Mouse (Mus musculus): ENCODE data around the gene Mrgprg.

Mrgprg gene

DNA sequence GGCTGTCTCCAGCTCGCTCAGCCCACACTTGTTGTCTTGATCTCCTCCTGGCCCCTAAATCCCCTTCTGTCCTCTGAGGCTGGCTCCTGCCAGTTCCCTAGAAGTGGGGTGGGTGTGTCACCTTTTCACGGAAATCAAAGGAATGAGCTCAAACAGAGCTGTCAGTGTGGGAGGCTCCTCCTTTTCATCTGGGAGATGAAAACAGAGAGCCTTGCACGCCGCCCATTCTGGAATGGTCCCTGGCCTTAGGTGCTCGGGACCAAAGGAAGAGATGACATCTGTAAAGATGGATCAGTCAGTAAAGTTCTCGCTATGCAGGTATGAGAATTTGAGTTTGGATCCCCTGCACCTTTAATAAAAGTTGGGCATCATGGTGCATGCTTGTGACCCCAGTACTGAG, at the start of gene Mrgprg:
TSS of gene Mrgprg (minus strand) at position 101 of the 400 bp plus-strand sequence.
- DNase-seq: no peak

DNA sequence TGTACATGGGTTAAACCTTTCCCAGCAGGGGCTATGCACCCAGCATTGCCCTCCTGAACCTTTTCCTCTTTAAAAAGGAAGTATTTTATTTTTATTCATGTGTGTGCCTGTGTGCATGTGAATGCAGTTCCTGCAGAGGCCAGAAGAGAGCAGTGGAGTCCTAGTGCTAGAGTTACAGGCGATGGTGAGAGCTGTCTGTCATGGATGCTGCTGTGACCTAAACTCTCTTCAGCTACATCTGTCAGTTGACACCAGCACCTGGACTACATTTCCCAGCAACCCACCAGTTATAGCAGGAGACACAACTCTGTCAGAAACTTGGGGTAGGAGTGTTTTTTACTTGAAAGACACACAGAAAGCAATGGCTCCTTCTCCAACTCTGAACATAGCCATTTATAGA, 42.1 kb upstream of the Mrgprg start:
- DNase-seq: no peak

DNA sequence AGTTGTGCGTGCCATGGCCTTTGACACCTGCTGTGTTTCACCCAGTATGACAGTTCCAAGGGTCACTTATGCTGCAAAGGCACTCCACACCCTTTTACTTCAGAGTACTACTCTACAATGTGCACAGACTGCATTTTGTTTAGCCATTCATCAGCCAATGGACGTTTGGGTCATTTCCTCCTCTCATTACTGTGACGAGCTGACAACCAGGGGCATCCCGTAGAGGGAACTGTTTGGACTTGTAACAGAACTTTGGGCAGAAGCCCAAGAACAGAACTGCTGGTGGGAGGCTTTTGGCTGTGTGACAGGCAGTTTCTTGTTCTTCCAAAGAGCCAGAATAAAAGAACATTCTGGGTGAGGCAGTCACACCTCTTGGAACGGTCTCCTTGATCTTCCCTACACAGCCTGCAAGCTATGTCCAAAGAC, 38.4 kb upstream of the Mrgprg start:
- peak; percentile 54 for DNase-seq

DNA sequence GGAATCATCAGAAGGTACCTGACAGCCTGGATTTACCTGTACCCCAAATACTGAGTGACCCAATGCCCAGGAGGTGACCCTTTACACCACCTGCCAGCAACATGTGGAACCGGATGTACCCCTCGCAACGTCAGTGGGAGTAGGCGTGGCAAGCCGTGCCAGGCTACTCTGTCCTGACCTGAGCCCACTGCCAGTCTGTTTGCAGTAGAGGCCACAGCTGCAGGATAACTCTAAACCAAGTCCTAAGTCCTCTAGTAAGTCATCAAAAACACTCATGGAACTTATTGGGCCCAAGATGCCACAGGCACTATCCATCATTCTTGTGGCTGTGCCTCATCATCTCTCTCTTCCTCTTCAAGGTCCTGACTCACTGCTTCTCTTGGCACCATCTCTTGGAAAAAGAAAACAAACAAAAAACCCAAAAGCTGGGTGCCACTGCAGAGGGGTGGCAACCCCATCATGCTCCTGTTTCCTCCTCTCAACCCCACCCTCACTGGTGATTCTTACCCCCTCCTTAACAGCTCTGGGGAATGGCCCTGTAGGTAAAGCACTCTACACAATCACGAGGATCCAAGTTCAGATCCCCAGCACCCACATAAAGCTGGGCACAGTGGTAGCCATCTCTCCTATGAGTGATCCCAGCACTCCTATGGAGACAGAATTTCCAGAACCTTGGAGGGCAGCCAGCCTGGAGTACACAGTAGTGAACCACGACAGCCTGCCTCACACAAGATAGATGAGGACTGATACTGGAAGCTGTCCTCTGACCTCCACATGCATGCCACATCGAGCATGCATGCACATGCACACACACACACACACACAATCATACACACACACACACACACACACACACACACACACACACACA, 34.6 kb upstream of the Mrgprg start:
- no peak for DNase-seq

DNA sequence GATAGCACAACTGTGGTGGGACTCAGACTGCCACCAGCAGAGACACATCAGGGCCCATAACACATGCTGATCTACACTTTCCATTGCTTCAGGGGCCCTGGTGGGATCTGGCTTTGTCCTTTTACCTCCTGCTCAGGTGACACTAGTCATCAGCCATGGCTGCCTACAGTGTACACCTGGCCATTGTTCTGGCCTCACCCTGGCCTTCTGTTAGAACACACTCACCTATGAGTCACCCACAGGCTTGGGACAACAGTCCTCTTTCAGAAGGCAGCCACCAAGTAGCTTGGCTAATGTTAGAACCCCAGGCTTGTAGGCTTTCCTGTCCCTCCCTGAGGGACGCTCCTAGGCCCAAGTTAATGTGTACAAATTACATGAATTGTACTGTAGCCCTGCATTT, 34.0 kb upstream of the Mrgprg start:
- no peak for DNase-seq

DNA sequence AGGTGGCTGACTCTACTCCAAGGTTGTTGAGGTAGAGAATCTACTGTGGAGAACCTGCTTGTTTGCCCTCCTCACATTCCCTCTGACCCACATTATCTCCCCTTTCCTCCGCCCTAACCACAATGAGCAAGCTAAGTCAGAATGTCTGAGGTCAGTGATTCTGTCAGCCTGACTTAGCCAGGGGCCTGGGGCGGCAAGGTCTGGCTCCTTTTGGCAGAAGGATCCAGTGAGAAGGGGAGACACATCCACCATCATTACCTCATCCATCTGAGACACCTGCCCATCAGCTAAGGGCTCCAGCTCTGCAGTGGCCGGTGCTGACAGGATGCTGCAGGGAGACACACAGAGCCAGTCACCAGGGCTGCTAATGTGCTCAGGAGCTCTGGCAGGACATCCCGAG, 32.0 kb upstream of the Mrgprg start:
- no peak for DNase-seq

DNA sequence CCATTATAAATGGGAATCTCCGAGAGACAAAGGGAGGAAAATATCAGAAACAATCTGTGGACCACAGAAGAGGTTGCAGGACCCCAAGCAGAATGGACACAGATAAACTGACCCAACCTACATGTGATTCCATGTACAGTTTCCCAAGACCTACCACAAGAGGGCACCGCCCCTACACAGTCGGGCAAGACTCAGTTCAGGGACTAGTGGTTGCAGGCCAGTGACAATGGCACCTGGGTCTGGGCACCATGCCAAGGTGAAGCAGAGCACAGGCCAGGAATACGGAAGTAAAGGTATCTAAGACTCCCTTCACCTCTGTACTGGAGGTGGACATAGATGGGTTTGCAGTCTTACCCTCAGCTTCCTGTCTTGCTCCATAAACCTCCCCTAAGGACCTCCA, 26.3 kb upstream of the Mrgprg start:
- DNase-seq: peak; percentile 80

DNA sequence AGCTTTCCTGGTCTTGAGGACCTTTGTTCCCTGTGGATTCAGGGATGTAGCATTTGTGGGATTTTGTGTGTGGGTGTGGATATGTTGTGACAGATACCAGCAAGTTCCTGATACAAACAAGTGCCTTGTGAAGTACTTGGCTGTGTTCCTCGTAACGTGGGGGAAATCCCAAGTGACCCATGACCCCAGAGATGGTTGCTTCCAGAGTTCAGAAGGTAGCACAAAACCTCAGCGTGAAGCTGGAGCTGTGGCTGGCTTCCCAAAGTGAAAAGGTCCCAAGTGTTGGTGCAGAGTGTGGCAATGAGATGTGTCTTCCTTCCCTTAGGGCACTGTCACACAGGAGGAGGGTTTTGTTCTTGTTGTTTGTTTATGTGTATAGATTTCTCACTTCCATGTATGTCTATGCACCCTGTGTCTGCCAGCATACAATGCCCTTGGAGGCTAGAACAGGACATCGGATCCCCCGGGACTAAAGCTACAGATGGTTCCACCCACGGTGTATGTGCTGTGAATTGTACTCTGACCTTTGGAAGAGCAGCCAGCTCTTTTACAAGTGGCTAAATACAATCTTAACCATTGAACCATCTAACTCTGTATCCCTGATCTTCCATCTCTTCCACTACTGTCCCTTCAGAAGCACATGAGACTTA, 25.7 kb upstream of the Mrgprg start:
- no peak for DNase-seq

DNA sequence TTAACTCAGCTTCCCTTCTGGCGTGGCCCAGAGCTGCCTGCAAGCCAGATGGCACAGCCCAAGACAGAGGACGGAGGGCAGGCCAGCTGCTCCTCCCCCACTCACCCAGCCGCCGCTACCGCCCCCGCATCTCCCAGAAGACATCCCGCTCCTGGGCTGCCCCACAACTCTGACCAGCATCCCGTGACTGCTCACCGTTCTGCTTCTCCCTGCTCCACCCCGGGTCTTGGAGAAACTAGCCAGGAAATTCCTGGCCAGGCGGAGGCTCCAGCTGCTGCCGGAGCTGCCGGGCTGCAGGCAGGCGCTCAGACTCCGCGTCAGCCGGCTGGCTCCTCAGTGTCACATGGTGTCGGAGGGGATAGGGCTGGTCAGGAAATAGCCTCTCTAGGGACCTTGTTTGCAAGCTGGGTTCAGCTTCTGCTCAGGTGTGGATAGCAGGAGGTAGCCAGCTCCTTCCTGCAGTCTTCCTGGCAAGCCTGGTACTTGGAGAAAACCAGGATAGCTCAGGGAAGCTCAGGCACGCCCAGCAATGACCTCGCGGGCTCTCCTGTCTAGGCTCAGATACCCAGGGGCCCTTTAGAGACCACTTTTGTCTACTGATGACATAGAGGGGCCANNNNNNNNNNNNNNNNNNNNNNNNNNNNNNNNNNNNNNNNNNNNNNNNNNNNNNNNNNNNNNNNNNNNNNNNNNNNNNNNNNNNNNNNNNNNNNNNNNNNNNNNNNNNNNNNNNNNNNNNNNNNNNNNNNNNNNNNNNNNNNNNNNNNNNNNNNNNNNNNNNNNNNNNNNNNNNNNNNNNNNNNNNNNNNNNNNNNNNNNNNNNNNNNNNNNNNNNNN, 17.4 kb upstream of the Mrgprg start, which contains the start of gene Mrgpre:
TSS of gene Mrgpre (minus strand) at position 505 of the 834 bp plus-strand sequence.
- DNase-seq: peak; percentile 76

DNA sequence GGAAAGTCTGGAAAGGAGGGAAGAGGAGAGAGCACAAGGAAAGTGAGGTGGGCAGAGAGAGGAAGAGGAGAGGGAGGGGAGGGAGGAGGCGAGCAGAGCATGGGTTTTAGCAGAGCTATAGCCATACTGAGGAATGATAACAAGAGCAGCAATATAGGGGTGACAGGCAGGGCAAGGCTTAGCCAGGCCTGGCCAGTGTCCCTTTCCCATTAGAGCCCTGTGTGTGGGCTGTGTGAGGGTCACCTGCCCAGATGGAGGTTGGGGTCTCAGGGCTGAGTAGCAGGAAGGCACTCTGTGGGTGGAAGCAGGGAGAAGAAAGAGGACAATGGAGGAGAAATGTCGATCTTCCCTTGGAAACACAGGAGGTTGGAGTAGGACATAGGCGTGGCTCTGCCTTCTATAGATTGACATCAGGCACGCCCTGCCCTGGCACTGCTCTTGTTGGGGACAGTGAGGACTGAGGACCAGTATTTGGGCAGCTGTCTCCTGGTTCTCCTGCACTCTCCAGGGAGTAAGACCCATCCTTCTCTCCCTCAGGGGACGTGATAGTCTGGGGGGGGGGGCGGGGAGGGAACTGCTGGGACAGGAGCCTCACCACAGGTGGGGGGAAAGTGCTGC, 16.7 kb upstream of the Mrgprg start:
- DNase-seq: no peak

DNA sequence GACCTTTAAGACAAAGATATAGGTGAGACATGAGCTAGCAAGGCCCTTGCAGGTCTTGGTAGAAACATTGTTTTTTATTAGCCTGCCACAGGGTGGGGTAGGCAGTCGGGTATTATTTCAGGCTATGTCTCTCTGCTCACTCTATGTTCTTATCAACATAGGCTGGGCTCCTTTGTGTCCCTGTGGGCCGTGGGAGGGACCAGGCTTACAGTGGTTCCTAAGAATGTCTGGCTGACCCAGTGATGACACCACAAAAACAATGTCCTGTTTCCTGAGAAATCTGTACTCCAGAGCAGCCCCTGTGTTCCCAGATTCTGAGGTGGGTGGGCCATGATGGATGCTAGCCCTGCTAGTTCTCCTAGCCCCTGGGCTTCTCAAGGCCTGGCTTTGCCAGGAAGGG, 10.6 kb upstream of the Mrgprg start:
- DNase-seq: peak; percentile 22

DNA sequence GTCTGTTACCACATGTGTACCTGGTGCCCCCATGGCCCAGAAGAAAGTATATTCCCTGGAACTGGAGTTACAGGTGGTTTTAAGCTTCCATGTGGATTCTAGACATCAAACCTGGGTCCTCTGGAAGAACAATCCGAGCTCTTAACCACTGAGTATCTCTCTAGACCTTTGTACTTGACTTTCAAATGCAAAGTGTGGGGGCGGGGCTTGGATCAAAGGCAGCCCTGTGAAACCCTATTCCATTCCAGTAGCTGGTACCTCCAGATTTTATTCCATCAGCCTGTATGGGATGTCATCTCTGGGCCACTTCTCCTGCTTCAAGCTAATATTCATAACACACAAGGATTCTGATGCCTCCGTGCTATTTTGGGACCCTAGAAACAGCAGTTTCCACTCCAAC, 9.3 kb upstream of the Mrgprg start:
- no peak for DNase-seq

DNA sequence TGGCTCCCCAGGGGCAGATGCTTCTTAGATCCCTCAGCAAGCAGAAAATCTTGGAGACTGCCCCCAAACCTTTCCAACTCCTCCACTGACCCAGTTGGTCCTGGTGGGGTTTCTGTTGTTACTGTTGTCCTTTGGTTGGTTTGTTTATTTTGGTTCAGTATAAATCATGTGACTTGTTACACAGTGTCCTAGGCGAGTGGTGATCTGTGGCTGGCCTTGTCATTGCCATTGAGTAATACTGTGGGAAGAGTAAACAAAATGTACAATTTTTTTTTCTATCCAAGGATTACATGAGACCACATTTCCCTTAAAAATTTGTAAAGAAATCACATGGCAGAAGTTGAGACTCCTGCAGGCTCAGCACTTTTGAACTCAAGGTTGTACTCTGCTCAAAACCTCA, 2.7 kb upstream of the Mrgprg start:
- DNase-seq: peak; percentile 48

DNA sequence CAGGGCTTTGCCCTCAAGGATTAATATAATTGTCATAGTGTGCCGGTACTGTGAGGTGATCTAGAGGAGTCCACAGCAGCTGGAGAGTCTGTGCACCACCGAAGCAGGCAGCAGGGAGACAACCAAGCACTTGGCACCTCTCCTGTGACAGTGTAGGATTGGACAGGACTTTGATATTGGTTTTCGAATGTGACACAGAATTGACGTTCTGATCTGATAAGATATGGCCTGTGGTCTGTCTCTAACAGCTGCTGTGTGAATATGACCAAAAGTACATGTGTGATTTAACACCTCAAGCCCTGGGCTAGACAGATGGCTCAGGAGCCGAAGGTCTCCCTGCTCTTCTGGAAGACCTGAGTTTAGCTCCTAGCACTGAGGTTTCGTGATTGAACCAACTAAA, 1.5 kb upstream of the Mrgprg start:
- DNase-seq: no peak

DNA sequence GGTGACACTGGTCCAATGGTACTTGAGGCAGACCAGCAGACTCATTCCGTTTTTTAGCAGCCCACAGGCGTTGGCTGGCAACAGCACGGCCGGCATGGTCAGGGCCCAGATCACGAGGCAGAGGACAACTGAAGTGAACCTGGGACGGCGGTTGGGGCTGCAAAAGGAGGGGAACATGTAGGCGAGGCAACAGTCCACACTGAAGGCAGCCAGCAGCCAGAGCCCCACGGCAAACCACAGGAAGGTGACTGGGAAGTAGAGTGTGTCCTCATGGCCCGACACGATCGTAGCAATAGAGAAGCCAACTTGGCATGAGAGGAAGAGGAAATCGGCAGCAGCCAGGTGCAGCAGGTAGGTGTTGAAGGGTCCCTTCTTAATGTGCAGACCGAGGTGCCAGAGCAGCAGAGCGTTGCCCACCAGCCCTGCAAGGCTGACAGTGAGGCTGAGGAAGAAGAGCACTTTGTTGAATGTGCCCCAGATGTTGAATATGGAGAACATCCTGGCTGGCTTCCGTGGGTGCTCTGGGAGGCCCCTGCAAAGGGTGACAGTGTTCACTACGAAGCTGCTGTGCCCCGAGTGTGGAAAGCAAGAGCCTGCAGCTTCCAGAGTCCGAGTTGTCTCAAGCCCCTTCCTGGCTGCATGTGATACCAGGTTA, 1.8 kb downstream of the Mrgprg start:
- DNase-seq: no peak

DNA sequence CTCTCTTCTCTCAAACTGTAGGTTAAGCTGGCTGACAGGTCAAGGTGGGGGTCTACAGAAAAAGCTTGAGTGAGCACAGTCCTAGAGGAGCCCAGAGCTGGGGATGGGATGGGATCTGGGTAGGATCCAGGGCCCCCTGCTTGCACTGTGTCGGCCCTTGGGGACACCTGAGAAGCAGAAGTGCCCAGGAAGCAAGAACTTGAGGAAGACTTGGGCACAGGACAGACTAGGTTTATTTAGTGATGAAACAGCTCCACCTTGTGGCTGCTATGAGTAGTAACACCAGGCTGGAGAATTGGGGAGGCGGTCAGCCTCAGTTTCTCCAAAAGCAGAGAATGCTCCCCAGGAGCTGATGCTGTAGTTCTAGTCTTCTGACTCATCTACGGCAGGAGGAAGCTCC, 3.0 kb downstream of the Mrgprg start:
- no peak for DNase-seq

DNA sequence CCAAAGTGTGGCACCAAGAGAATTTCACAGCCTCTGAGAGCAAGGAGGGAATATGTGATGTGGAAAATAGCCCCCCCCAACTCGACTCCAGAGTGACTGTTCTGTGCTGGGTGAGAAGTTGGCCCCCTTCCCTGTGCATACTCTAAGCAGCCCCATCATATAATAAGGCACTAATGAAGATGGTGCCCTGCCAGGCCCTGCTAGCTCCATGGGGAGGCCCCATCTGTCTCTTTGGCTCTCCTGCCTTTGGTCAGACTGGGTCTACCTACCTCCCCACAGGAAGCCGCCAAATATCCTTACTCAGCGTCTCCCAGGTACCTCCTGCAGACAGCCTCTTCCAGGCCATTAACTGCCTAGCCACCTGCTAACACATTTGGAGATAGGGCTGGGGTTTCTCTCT, 7.8 kb downstream of the Mrgprg start:
- no peak for DNase-seq

DNA sequence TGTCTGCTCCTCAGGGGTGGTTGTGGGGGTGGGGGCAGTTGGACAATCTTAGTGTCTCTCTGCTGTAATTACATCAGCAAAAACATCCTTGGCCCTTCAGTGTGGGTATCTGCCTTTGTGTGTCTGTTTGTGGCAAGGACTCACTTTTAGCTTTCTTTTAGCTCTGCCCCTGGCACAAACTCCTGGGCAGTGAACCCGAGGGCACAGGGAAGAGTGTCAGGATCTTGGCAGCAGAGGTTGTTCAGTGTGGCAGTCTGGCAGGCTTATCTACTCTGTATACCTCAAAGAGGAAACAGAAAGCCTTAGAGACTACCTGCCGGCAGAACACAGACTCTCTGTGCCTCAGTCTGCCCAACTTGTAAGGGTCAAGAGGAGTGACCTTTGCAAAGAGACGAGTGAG, 9.1 kb downstream of the Mrgprg start:
- no peak for DNase-seq

DNA sequence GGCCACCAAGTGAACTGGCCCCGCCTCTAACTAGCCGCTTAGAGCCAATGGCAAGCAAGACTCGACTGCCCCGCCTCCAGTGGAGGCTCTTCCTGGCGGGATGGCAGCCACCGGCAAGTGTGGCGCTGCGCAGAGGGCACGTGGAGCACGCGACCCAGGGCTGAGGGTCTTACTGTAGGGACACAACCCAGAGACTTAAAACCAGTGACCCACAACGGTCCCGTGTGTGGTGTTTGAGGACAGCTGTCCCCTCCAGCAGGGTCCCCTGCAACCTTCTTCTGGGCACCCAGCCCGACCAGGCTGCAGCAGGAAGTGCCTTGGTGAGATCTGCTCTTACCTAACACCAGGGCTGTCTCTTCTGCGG, 9.8 kb downstream of the Mrgprg start:
- peak; percentile 93 for DNase-seq

DNA sequence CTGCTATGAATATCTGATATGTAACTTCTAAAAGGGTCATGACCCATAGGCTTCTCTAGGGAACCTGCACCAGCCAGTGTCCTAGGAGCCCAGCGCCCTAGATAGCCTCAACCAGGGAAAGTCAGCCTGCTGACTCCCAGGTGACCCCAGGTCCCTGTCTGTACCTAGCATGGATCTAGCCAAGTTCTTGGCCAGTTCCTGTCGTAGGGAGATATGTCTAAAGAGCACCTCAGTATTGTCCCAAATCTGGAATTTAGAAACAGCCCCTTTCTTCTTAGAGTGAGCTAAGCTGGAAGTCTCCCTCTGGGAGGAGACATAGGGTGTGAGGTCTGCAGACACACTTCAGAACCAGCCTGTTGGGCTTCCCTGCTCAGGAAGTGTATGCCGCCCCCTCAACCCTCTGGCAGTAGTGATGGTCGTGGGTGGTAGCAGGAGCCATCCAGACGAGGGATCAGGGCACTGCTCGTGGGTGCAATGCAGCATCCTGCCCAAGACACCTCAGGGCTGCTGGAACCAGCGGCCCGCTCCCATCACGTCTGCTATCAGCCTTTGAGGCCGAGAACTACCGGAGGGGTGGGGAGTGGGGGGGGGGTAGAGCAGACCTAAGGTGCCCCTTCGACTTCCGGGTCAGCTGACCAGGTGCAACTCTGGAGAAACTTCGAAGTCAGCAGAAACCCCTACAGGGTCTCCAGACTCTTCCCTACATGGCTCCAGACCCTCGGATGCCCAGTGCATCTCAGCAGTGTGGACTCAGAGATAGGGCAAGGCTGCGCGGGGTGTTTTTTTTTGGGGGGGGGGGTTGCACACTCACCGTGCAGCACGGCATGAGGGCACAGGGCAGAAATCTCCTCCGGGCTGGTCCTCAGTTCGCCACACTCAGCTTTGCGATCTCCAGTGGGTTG, 10.4 kb downstream of the Mrgprg start, which contains the start of gene Osbpl5:
TSS of gene Osbpl5 (minus strand) at position 861 of the 902 bp plus-strand sequence.
- DNase-seq: no peak
